Mouse (Mus musculus): ENCODE data around the gene Phyh. TPM values are rescaled to one million over a fixed set of nuclear protein-coding genes. Genes with fewer than 3 reads are reported as not detected.

Phyh gene
- polyA plus RNA-seq, 1 experiment from 2014 or later, result 70.2 TPM

- ATAC-seq (replicated peaks), result no peak
- 93% methylated on average over 4 of the region's 4 CpGs for WGBS
- peaks cover 41% of the 10 kb centered on the region for H3K36me3 ChIP-seq (replicated peaks)
- no peak overlapping the region for H3K4me2 ChIP-seq
- H3K4me3 ChIP-seq, result no peak overlapping the region
- H3K27ac ChIP-seq, result no peak overlapping the region
- no peak overlapping the region for H3K9ac ChIP-seq
- H3K27me3 ChIP-seq (replicated peaks), result no peaks in the 10 kb centered on the region
- H3K4me1 ChIP-seq, result no peaks in the 10 kb centered on the region
- no peaks in the 10 kb centered on the region for H3K9me3 ChIP-seq
Observed at GRCm38 (mm10) chr2:4896970-4897369, 21.8 kb upstream of the Phyh start.

- no peak for ATAC-seq (replicated peaks)
- Histone ChIP-seq H3K4me1 (no peaks in the 10 kb centered on the region), H3K27me3 (replicated peaks) (no peaks in the 10 kb centered on the region), H3K9me3 (no peaks in the 10 kb centered on the region), H3K4me2 (no peak overlapping the region), H3K36me3 (replicated peaks) (peaks cover 44% of the 10 kb centered on the region), H3K27ac (no peak overlapping the region), H3K4me3 (no peak overlapping the region), H3K9ac (no peak overlapping the region)
- 96% methylated on average over 6 of the region's 6 CpGs for WGBS
Observed at GRCm38 (mm10) chr2:4900624-4901023, 18.2 kb upstream of the Phyh start.

- H3K36me3 ChIP-seq (replicated peaks), result peaks cover 57% of the 10 kb centered on the region
- 91% methylated on average over 5 of the region's 5 CpGs for WGBS
- no peak for ATAC-seq (replicated peaks)
Observed at GRCm38 (mm10) chr2:4902346-4902745, 16.5 kb upstream of the Phyh start.

GRCm38 (mm10) chr2:4907120-4907519, 11.7 kb upstream of the Phyh start:
- no peak overlapping the region for H3K4me3 ChIP-seq
- no peaks in the 10 kb centered on the region for H3K9me3 ChIP-seq
- ATAC-seq (replicated peaks), result no peak
- no peaks in the 10 kb centered on the region for H3K27me3 ChIP-seq (replicated peaks)
- no peak overlapping the region for H3K9ac ChIP-seq
- no peak overlapping the region for H3K4me2 ChIP-seq
- H3K27ac ChIP-seq, result no peak overlapping the region
- WGBS, result 87% methylated on average over 6 of the region's 6 CpGs
- peaks cover 30% of the 10 kb centered on the region for H3K36me3 ChIP-seq (replicated peaks)
- H3K4me1 ChIP-seq, result no peaks in the 10 kb centered on the region

More at GRCm38 (mm10) chr2:4902346-4902745, 16.5 kb upstream of the Phyh start:
- Histone ChIP-seq H3K4me2 (no peak overlapping the region), H3K9ac (no peak overlapping the region), H3K4me3 (no peak overlapping the region), H3K27me3 (replicated peaks) (no peaks in the 10 kb centered on the region), H3K27ac (no peak overlapping the region), H3K4me1 (no peaks in the 10 kb centered on the region), H3K9me3 (no peaks in the 10 kb centered on the region)

GRCm38 (mm10) chr2:4907916-4908315, 10.9 kb upstream of the Phyh start:
- 91% methylated on average over 7 of the region's 7 CpGs for WGBS

GRCm38 (mm10) chr2:4908771-4909315, 10.0 kb upstream of the Phyh start:
- Histone ChIP-seq H3K27ac (no peak overlapping the region), H3K4me1 (no peaks in the 10 kb centered on the region), H3K4me3 (no peak overlapping the region), H3K36me3 (replicated peaks) (peaks cover 27% of the 10 kb centered on the region), H3K9me3 (no peaks in the 10 kb centered on the region), H3K9ac (no peak overlapping the region), H3K27me3 (replicated peaks) (no peaks in the 10 kb centered on the region), H3K4me2 (no peak overlapping the region)
- no peak for ATAC-seq (replicated peaks)
- WGBS, result 90% methylated on average over 3 of the region's 3 CpGs

More at GRCm38 (mm10) chr2:4907916-4908315, 10.9 kb upstream of the Phyh start:
- Histone ChIP-seq H3K9me3 (no peaks in the 10 kb centered on the region), H3K27ac (no peak overlapping the region), H3K9ac (no peak overlapping the region), H3K4me3 (no peak overlapping the region), H3K36me3 (replicated peaks) (peaks cover 27% of the 10 kb centered on the region), H3K27me3 (replicated peaks) (no peaks in the 10 kb centered on the region), H3K4me1 (no peaks in the 10 kb centered on the region), H3K4me2 (no peak overlapping the region)
- ATAC-seq (replicated peaks), result no peak

GRCm38 (mm10) chr2:4909909-4910308, 8.9 kb upstream of the Phyh start:
- no peaks in the 10 kb centered on the region for H3K4me1 ChIP-seq
- H3K4me2 ChIP-seq, result no peak overlapping the region
- H3K27ac ChIP-seq, result no peak overlapping the region
- ATAC-seq (replicated peaks), result no peak
- H3K36me3 ChIP-seq (replicated peaks), result peaks cover 26% of the 10 kb centered on the region
- WGBS, result 73% methylated on average over 6 of the region's 6 CpGs
- H3K9ac ChIP-seq, result no peak overlapping the region
- H3K27me3 ChIP-seq (replicated peaks), result no peaks in the 10 kb centered on the region
- H3K4me3 ChIP-seq, result no peak overlapping the region
- no peaks in the 10 kb centered on the region for H3K9me3 ChIP-seq

- Histone ChIP-seq H3K4me3 (no peak overlapping the region), H3K27ac (no peak overlapping the region), H3K36me3 (replicated peaks) (peaks cover 22% of the 10 kb centered on the region), H3K9ac (no peak overlapping the region), H3K4me1 (no peaks in the 10 kb centered on the region), H3K27me3 (replicated peaks) (no peaks in the 10 kb centered on the region), H3K4me2 (no peak overlapping the region), H3K9me3 (no peaks in the 10 kb centered on the region)
- no peak for ATAC-seq (replicated peaks)
- WGBS, result 93% methylated on average over 4 of the region's 4 CpGs
Observed at GRCm38 (mm10) chr2:4910521-4910920, 8.3 kb upstream of the Phyh start.

- H3K27ac ChIP-seq, result no peak overlapping the region
- H3K36me3 ChIP-seq (replicated peaks), result no peaks in the 10 kb centered on the region
- no peak overlapping the region for H3K4me2 ChIP-seq
- no peaks in the 10 kb centered on the region for H3K9me3 ChIP-seq
- H3K4me1 ChIP-seq, result peaks cover 3% of the 10 kb centered on the region; the same call in 1 of the 2 replicates
- H3K27me3 ChIP-seq (replicated peaks), result no peaks in the 10 kb centered on the region
- no peak overlapping the region for H3K4me3 ChIP-seq
- WGBS, result 63% methylated on average over 7 of the region's 7 CpGs
- no peak for ATAC-seq (replicated peaks)
- no peak overlapping the region for H3K9ac ChIP-seq
Observed at GRCm38 (mm10) chr2:4913949-4914348, 4.9 kb upstream of the Phyh start.

- 79% methylated on average over 6 of the region's 6 CpGs for WGBS
- H3K9ac ChIP-seq, result no peak overlapping the region
- ATAC-seq (replicated peaks), result no peak
- no peak overlapping the region for H3K4me3 ChIP-seq
- no peaks in the 10 kb centered on the region for H3K36me3 ChIP-seq (replicated peaks)
- no peaks in the 10 kb centered on the region for H3K27me3 ChIP-seq (replicated peaks)
- no peak overlapping the region for H3K4me2 ChIP-seq
- no peaks in the 10 kb centered on the region for H3K9me3 ChIP-seq
- no peak overlapping the region for H3K27ac ChIP-seq
- H3K4me1 ChIP-seq, result peaks cover 9% of the 10 kb centered on the region
Observed at GRCm38 (mm10) chr2:4916037-4916436, 2.8 kb upstream of the Phyh start.

GRCm38 (mm10) chr2:4917326-4918021, 1.3 kb upstream of the Phyh start:
- Histone ChIP-seq H3K27me3 (replicated peaks) (no peaks in the 10 kb centered on the region), H3K27ac (no peak overlapping the region), H3K36me3 (replicated peaks) (no peaks in the 10 kb centered on the region), H3K4me1 (peaks cover 9% of the 10 kb centered on the region), H3K4me2 (peak overlapping the region; percentile 17; the same call in 1 of the 2 replicates), H3K4me3 (no peak overlapping the region), H3K9ac (no peak overlapping the region), H3K9me3 (no peaks in the 10 kb centered on the region)
- no peak for ATAC-seq (replicated peaks)
- WGBS, result 21% methylated on average over 8 of the region's 8 CpGs

GRCm38 (mm10) chr2:4921019-4921418, 2.2 kb downstream of the Phyh start:
- H3K4me3 ChIP-seq, result no peak overlapping the region
- no peaks in the 10 kb centered on the region for H3K9me3 ChIP-seq
- no peak overlapping the region for H3K4me2 ChIP-seq
- ATAC-seq (replicated peaks), result no peak
- peaks cover 9% of the 10 kb centered on the region for H3K4me1 ChIP-seq
- no peaks in the 10 kb centered on the region for H3K27me3 ChIP-seq (replicated peaks)
- 0 out of 2 replicates have a peak, but pooled peaks cover 3% of the 10 kb centered on the region for H3K36me3 ChIP-seq (replicated peaks)
- 70% methylated on average over 5 of the region's 5 CpGs for WGBS
- H3K9ac ChIP-seq, result no peak overlapping the region
- H3K27ac ChIP-seq, result no peak overlapping the region
